ENCODE assay signal across 19 mouse cellular contexts in the genomic region with DNA sequence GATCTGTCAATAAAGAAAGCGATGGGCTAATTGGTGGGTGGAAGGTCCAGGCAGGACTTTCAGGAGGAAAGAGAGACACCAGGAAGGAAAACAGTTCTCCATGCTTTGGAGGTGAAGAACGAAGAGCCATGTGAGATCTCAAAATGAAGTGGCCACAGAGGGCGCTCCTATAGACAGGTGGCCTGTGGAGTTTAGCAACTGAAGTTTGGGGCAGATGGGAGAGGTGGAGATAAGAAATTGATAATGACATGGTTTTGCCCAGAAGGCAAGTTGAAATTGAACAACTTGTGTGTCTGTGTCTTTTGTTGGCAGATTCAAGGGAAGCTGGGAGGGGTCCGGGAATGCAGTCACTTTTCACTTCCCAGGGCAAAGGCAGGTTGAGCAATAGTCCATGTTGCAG.
DNase-seq lines count a peak whose midpoint lies in the region; ATAC-seq lines count a peak whose summit lies in the region.
"Had no signal": no experiment of that assay in that cellular context is flagged by ENCODE, and none has a peak within 500 bp of the region (broad histone marks: within the 10 kb centered on the region; RNA-seq: fewer than 3 reads in every experiment).

No protein-coding gene starts in this region.

- no peak overlapping the region for H3K4me2 ChIP-seq in liver, embryonic 11.5 days
- peak overlapping the region; percentile 25; the same call in 1 of the 2 replicates for H3K4me2 ChIP-seq in liver, embryonic 15.5 days
- H3K4me2 ChIP-seq: heart, embryonic 13.5 days; hindbrain, embryonic 15.5 days had no signal

- no peaks in the 10 kb centered on the region for H3K36me3 ChIP-seq in liver, embryonic 11.5 days (ENCODE audit: control insufficient read depth, insufficient read depth, low read length)
- no peaks in the 10 kb centered on the region for H3K36me3 ChIP-seq in liver, embryonic 15.5 days (replicated peaks)
- H3K36me3 ChIP-seq: embryonic facial prominence, embryonic 10.5 days; heart, embryonic 13.5 days; hindbrain, embryonic 15.5 days had no signal

- no peaks in the 10 kb centered on the region for H3K4me1 ChIP-seq in liver, embryonic 11.5 days (replicated peaks; ENCODE audit: control insufficient read depth, insufficient read depth, low read length)
- H3K4me1 ChIP-seq in liver, embryonic 15.5 days (replicated peaks), result peaks cover 14% of the 10 kb centered on the region
- H3K4me1 ChIP-seq: embryonic facial prominence, embryonic 10.5 days; heart, embryonic 13.5 days; hindbrain, embryonic 15.5 days had no signal

- no peak overlapping the region for H3K4me3 ChIP-seq in liver, embryonic 11.5 days (ENCODE audit: low read depth, low read length)
- H3K4me3 ChIP-seq in liver, embryonic 15.5 days (replicated peaks), result no peak overlapping the region
- H3K4me3 ChIP-seq: embryonic facial prominence, embryonic 10.5 days; erythroblast, embryonic 14.5 days; heart, embryonic 13.5 days; hindbrain, embryonic 15.5 days had no signal

- H3K27me3 ChIP-seq in liver, embryonic 11.5 days (replicated peaks; ENCODE audit: control insufficient read depth, insufficient read depth, low read length), result no peaks in the 10 kb centered on the region
- H3K27me3 ChIP-seq in liver, embryonic 15.5 days, result no peaks in the 10 kb centered on the region
- H3K27me3 ChIP-seq: heart, embryonic 13.5 days; hindbrain, embryonic 15.5 days had no signal

- H3K9ac ChIP-seq in liver, embryonic 11.5 days (ENCODE audit: low read depth, low read length), result no peak overlapping the region
- H3K9ac ChIP-seq in liver, embryonic 15.5 days, result no peak overlapping the region
- H3K9ac ChIP-seq: heart, embryonic 13.5 days; hindbrain, embryonic 15.5 days had no signal

- no peaks in the 10 kb centered on the region for H3K9me3 ChIP-seq in liver, embryonic 11.5 days (ENCODE audit: control insufficient read depth, low read length)
- no peaks in the 10 kb centered on the region for H3K9me3 ChIP-seq in liver, embryonic 15.5 days (replicated peaks)
- H3K9me3 ChIP-seq: embryonic facial prominence, embryonic 10.5 days; heart, embryonic 13.5 days; hindbrain, embryonic 15.5 days had no signal

- no peak overlapping the region for H3K27ac ChIP-seq in liver, embryonic 11.5 days (ENCODE audit: low read depth, low read length)
- 0 out of 2 replicates have a peak overlapping the region, but pooled peaks have one; percentile 15 for H3K27ac ChIP-seq in liver, embryonic 15.5 days (replicated peaks)
- H3K27ac ChIP-seq: embryonic facial prominence, embryonic 10.5 days; heart, embryonic 13.5 days; hindbrain, embryonic 15.5 days had no signal

- WGBS in liver, embryonic 11.5 days, result 72% methylated on average over 4 of the region's 4 CpGs
- WGBS in liver, embryonic 15.5 days (ENCODE audit: insufficient replicate concordance), result 54% methylated on average over 4 of the region's 4 CpGs

- DNase-seq in c-Kit-positive CD71-positive TER-119-positive erythroid progenitor cells, embryonic 14.5 days (ENCODE audit: low spot score), result peak; percentile 64
- DNase-seq in liver, embryonic 11.5 days (ENCODE audit: low spot score), result no peak
- no peak for DNase-seq in right cerebral cortex, postnatal 14 days
- no peak for DNase-seq in cerebellum, postnatal 10 days
- no peak for DNase-seq in layer of hippocampus, postnatal 10 days (ENCODE audit: low spot score in 2 of 2)
- no peak for DNase-seq in urinary bladder, postnatal 14 days (ENCODE audit: low spot score)
- DNase-seq: adrenal gland, adult 8-10 months; adrenal gland, postnatal 36 days; cerebellum, adult 18-20 months; cerebellum, adult 9-11 months; gastrocnemius, postnatal 14 days; heart, postnatal 36 days had no signal

- ATAC-seq in liver, embryonic 11.5 days (replicated peaks; ENCODE audit: low FRiP score), result peak; percentile 83
- ATAC-seq in liver, embryonic 15.5 days (ENCODE audit: insufficient read depth), result peak; percentile 69; the same call in 1 of the 2 replicates
- ATAC-seq in megakaryocyte-erythroid progenitor cell, adult 5-6 weeks (replicated peaks; ENCODE audit: low FRiP score, low TSS enrichment, poor library complexity, severe bottlenecking), result peak; percentile 86
- ATAC-seq: forebrain, embryonic 16.5 days had no signal
